Mouse (Mus musculus) heart, postnatal 36 days (tissue): Measurements from ENCODE around the gene Trim54. TPM values are rescaled to one million over a fixed set of nuclear protein-coding genes. Genes with fewer than 3 reads are reported as not detected.

Experiments
- DNase-seq, 2 experiments: peaks; one replicate each; pipeline ENCODE4 v3.0.0; 2021 to 2022
- intact Hi-C: fragments of 180-260 bp; cut with DNase I; formaldehyde crosslinking; loops from one replicate; pipeline ENCODE4 v1.15.1; 2025
- total RNA-seq, 2 experiments: library from RNA; stranded (reverse); gene quantifications; 2 replicates each; pipeline ENCODE4 v1.2.3; 2021

Trim54 gene
- total RNA-seq, result 100 to 1,000 TPM; 249 to 297 TPM

GRCm38 (mm10) chr5:31116354-31116753 lies at the start of gene Trim54:
TSS of gene Trim54 (plus strand) at chr5:31116712.
- peak in 1 of 2 experiments; percentile 47 for DNase-seq
- intact Hi-C loops, result no loop called here

GRCm38 (mm10) chr5:31069810-31070209 lies 46.7 kb upstream of the Trim54 start:
- no peak for DNase-seq
- intact Hi-C loops, result no loop called here

GRCm38 (mm10) chr5:31071059-31071458 lies 45.5 kb upstream of the Trim54 start:
- no peak for DNase-seq
- intact Hi-C loops, result no loop called here

- intact Hi-C loops, result no loop called here
- no peak for DNase-seq
Measured at GRCm38 (mm10) chr5:31071821-31072220, 44.7 kb upstream of the Trim54 start.

- intact Hi-C loops, result no loop called here
- no peak for DNase-seq
Measured at GRCm38 (mm10) chr5:31073176-31073575, 43.3 kb upstream of the Trim54 start.

GRCm38 (mm10) chr5:31076346-31076745 lies 40.2 kb upstream of the Trim54 start:
- intact Hi-C loops, result no loop called here
- DNase-seq, result no peak

- no peak for DNase-seq
- intact Hi-C loops, result no loop called here
Measured at GRCm38 (mm10) chr5:31080059-31080794, 36.3 kb upstream of the Trim54 start.

- no peak for DNase-seq
- intact Hi-C loops, result no loop called here
Measured at GRCm38 (mm10) chr5:31080795-31081164, 35.7 kb upstream of the Trim54 start.

- DNase-seq, result peak in 1 of 2 experiments; percentile 38
- intact Hi-C loops, result no loop called here
Measured at GRCm38 (mm10) chr5:31081386-31081785, 35.1 kb upstream of the Trim54 start.

- peak; percentile 52 to 70 for DNase-seq
- intact Hi-C loops, result loop anchor here (2.0 kb wide), 1 partner anchor 28 kb away; no protein-coding TSS in a partner anchor
Measured at GRCm38 (mm10) chr5:31082355-31082754, 34.2 kb upstream of the Trim54 start.

- DNase-seq, result peak; percentile 34 to 35
- intact Hi-C loops, result loop anchor here (2.0 kb wide), 1 partner anchor 28 kb away; no protein-coding TSS in a partner anchor
Measured at GRCm38 (mm10) chr5:31082935-31083625, 33.4 kb upstream of the Trim54 start.

GRCm38 (mm10) chr5:31083949-31084348 lies 32.6 kb upstream of the Trim54 start:
- intact Hi-C loops, result loop anchor here (2.0 kb wide), 1 partner anchor 27 kb away; no protein-coding TSS in a partner anchor
- DNase-seq, result no peak

- intact Hi-C loops, result no loop called here
- no peak for DNase-seq
Measured at GRCm38 (mm10) chr5:31086606-31087005, 29.9 kb upstream of the Trim54 start.

GRCm38 (mm10) chr5:31087131-31087530 lies 29.4 kb upstream of the Trim54 start:
- intact Hi-C loops, result no loop called here
- no peak for DNase-seq

GRCm38 (mm10) chr5:31092231-31092975 lies 24.1 kb upstream of the Trim54 start:
- intact Hi-C loops, result no loop called here
- no peak for DNase-seq

GRCm38 (mm10) chr5:31093151-31094041 lies 23.1 kb upstream of the Trim54 start:
- peak; percentile 38 to 42 for DNase-seq
- intact Hi-C loops, result no loop called here

GRCm38 (mm10) chr5:31094100-31094798 lies 22.3 kb upstream of the Trim54 start:
- no peak for DNase-seq
- intact Hi-C loops, result no loop called here

- intact Hi-C loops, result no loop called here
- peak; percentile 61 to 63 for DNase-seq
Measured at GRCm38 (mm10) chr5:31094799-31095691, 21.5 kb upstream of the Trim54 start.
